Mouse (Mus musculus) neural tube, embryonic 11.5 days (tissue): ENCODE measurements around the gene Fxr2. TPM values are rescaled to one million over a fixed set of nuclear protein-coding genes. Genes with fewer than 3 reads are reported as not detected.

Experiments used
- ATAC-seq: fragments of 200-750 bp; cut with Nextera tagmentation; 2 replicates; pipeline ENCODE4 v1.8.0; 2017; ENCODE audit warnings: moderate number of reproducible peaks, mild to moderate bottlenecking, moderate TSS enrichment, moderate library complexity; ENCODE audit not compliant: insufficient read depth, low FRiP score, low TSS enrichment
- DNase-seq: peaks from one replicate; pipeline ENCODE4 v3.0.0-alpha.2; 2015; ENCODE audit warnings: low spot score
- H3K27ac ChIP-seq: fragments of 300-500 bp; sonication (generic); 2 replicates; pipeline ENCODE4 v1.5.1; 2014; ENCODE audit warnings: low read depth, mild to moderate bottlenecking, low read length
- H3K27me3 ChIP-seq: fragments of 300-500 bp; sonication (generic); 2 replicates; pipeline ENCODE4 v1.6.1; 2014; ENCODE audit warnings: mild to moderate bottlenecking, low read length, mixed read lengths; ENCODE audit not compliant: control insufficient read depth, insufficient read depth
- H3K36me3 ChIP-seq: fragments of 300-500 bp; sonication (generic); 2 replicates; pipeline ENCODE4 v1.6.1; 2014; ENCODE audit warnings: mild to moderate bottlenecking, low read length, moderate library complexity, mixed read lengths; ENCODE audit not compliant: control insufficient read depth, insufficient read depth
- H3K4me1 ChIP-seq: fragments of 300-500 bp; sonication (generic); 2 replicates; pipeline ENCODE4 v1.6.1; 2014; ENCODE audit warnings: low read length, mixed read lengths; ENCODE audit not compliant: control insufficient read depth, insufficient read depth
- H3K4me2 ChIP-seq: fragments of 300-500 bp; sonication (generic); 2 replicates; pipeline ENCODE4 v1.6.1; 2014; ENCODE audit warnings: low read depth, mild to moderate bottlenecking, moderate library complexity
- H3K4me3 ChIP-seq: fragments of 300-500 bp; sonication (generic); 2 replicates; pipeline ENCODE4 v1.5.1; 2014; ENCODE audit warnings: low read depth, low read length
- H3K9ac ChIP-seq: fragments of 300-500 bp; sonication (generic); 2 replicates; pipeline ENCODE4 v1.6.1; 2014; ENCODE audit warnings: mild to moderate bottlenecking, low read length
- H3K9me3 ChIP-seq: fragments of 300-500 bp; sonication (generic); 2 replicates; pipeline ENCODE4 v1.6.1; 2016; ENCODE audit warnings: low read length; ENCODE audit not compliant: control insufficient read depth
- WGBS: fragments of 180-500 bp; shearing (Covaris S2); extraction: QIAGEN DNeasy Blood & Tissue Kit; methylation state at CpG from one replicate; pipeline ENCODE4 v1.1.7; 2014; 5-methylcytosine and 5-hydroxymethylcytosine counted together
- polyA plus RNA-seq: library from polyadenylated mRNA; unstranded; fragments of >200 nt; fragmentation: Nextera tagmentation; extraction: Ambion mirVana; gene quantifications from 2 replicates; pipeline ENCODE4 v1.2.1, GENCODE M21; 2014

The Fxr2 gene
- polyA plus RNA-seq, 1 experiment from 2014 or later: 40.3 TPM

- Histone ChIP-seq H3K9me3 (no peaks in the 10 kb centered on the region), H3K9ac (no peak overlapping the region), H3K4me1 (no peaks in the 10 kb centered on the region), H3K27ac (no peak overlapping the region), H3K4me3 (no peak overlapping the region), H3K36me3 (peaks cover 24% of the 10 kb centered on the region), H3K27me3 (no peaks in the 10 kb centered on the region), H3K4me2 (no peak overlapping the region)
- 93% methylated on average over 4 of the region's 4 CpGs for WGBS
- ATAC-seq (no peak), DNase-seq (no peak)
Observed at GRCm38 (mm10) chr11:69592799-69593198, 40.0 kb upstream of the Fxr2 start.

DNA sequence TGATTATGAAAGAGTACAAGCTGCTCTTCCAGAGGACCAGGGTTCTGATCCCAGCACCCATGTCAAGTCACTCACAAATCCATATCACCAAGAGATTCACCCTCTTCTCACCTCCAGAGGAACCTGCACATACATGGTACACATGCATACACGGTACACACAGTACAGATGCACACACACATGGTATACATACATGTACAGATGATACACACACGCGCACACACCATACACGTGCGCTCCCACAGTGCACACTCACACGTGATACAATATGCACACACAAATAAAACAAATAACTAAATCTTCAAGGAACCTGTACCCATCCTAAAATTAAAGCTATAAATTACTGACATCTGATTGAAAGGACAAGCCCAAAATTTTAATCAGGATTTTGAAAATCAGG lies 37.9 kb upstream of the Fxr2 start:
- H3K36me3 ChIP-seq: peaks cover 10% of the 10 kb centered on the region
- no peak for ATAC-seq
- H3K4me2 ChIP-seq: no peak overlapping the region
- H3K9ac ChIP-seq: no peak overlapping the region
- no peak overlapping the region for H3K27ac ChIP-seq
- H3K4me1 ChIP-seq: peaks cover 4% of the 10 kb centered on the region; the same call in 1 of the 2 replicates
- no peak for DNase-seq
- H3K27me3 ChIP-seq: no peaks in the 10 kb centered on the region
- H3K9me3 ChIP-seq: no peaks in the 10 kb centered on the region
- 96% methylated on average over 6 of the region's 6 CpGs for WGBS
- no peak overlapping the region for H3K4me3 ChIP-seq

- WGBS: 7% methylated on average over 9 of the region's 9 CpGs
- no peak overlapping the region for H3K4me2 ChIP-seq
- H3K27ac ChIP-seq: no peak overlapping the region
Observed at GRCm38 (mm10) chr11:69599436-69599835, 33.4 kb upstream of the Fxr2 start.

GRCm38 (mm10) chr11:69600098-69600497 lies 32.7 kb upstream of the Fxr2 start:
- Histone ChIP-seq H3K36me3 (no peaks in the 10 kb centered on the region), H3K4me1 (peaks cover 14% of the 10 kb centered on the region), H3K4me3 (no peak overlapping the region), H3K9me3 (no peaks in the 10 kb centered on the region), H3K27ac (no peak overlapping the region), H3K27me3 (0 out of 2 replicates have a peak, but pooled peaks cover 6% of the 10 kb centered on the region), H3K9ac (no peak overlapping the region), H3K4me2 (no peak overlapping the region)
- DNase-seq (peak; percentile 56), ATAC-seq (no peak)
- WGBS: 14% methylated on average over 6 of the region's 6 CpGs

More at GRCm38 (mm10) chr11:69599436-69599835, 33.4 kb upstream of the Fxr2 start:
- Histone ChIP-seq H3K27me3 (0 out of 2 replicates have a peak, but pooled peaks cover 5% of the 10 kb centered on the region), H3K9ac (no peak overlapping the region), H3K4me3 (no peak overlapping the region), H3K36me3 (no peaks in the 10 kb centered on the region), H3K9me3 (no peaks in the 10 kb centered on the region), H3K4me1 (peaks cover 8% of the 10 kb centered on the region)
- no peak for DNase-seq
- no peak for ATAC-seq

GRCm38 (mm10) chr11:69601768-69602167 lies 31.0 kb upstream of the Fxr2 start:
- H3K27me3 ChIP-seq: 0 out of 2 replicates have a peak, but pooled peaks cover 6% of the 10 kb centered on the region
- no peaks in the 10 kb centered on the region for H3K36me3 ChIP-seq
- no peak overlapping the region for H3K27ac ChIP-seq
- 88% methylated on average over 3 of the region's 3 CpGs for WGBS
- peaks cover 14% of the 10 kb centered on the region for H3K4me1 ChIP-seq
- no peak overlapping the region for H3K4me2 ChIP-seq
- no peak overlapping the region for H3K9ac ChIP-seq
- H3K4me3 ChIP-seq: no peak overlapping the region
- DNase-seq (no peak), ATAC-seq (no peak)
- no peaks in the 10 kb centered on the region for H3K9me3 ChIP-seq

DNA sequence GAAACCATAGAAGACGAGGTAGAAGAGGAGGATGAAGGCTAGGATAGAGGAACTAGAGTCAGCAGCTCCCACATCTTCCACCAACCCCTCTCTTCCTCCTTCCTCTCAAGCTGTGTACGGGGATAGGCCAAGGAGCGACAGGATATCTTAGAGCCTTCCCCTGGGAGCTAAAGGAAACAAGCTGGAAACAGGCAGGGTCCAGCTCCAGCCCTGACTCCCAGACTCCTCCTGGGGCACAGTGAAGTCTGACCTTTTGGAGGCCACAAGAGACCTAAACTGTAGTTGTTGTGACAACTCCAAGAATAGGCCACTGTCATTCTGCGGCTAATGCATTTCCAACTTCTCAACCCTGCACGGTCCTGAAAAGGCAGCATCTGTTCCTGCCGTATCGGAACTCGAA lies 29.3 kb upstream of the Fxr2 start:
- Histone ChIP-seq H3K36me3 (no peaks in the 10 kb centered on the region), H3K27ac (no peak overlapping the region), H3K9me3 (no peaks in the 10 kb centered on the region), H3K27me3 (0 out of 2 replicates have a peak, but pooled peaks cover 6% of the 10 kb centered on the region), H3K4me1 (peaks cover 14% of the 10 kb centered on the region), H3K4me3 (no peak overlapping the region), H3K9ac (no peak overlapping the region), H3K4me2 (no peak overlapping the region; the same call in 1 of the 2 replicates)
- no peak for DNase-seq
- no peak for ATAC-seq
- 79% methylated on average over 8 of the region's 8 CpGs for WGBS

GRCm38 (mm10) chr11:69604347-69604746 lies 28.4 kb upstream of the Fxr2 start:
- H3K27me3 ChIP-seq: 0 out of 2 replicates have a peak, but pooled peaks cover 6% of the 10 kb centered on the region
- no peak overlapping the region; the same call in 1 of the 2 replicates for H3K9ac ChIP-seq
- H3K27ac ChIP-seq: no peak overlapping the region
- H3K4me2 ChIP-seq: peak overlapping the region; percentile 100
- peak overlapping the region; percentile 48 for H3K4me3 ChIP-seq
- no peaks in the 10 kb centered on the region for H3K36me3 ChIP-seq
- no peaks in the 10 kb centered on the region for H3K9me3 ChIP-seq
- 57% methylated on average over 3 of the region's 3 CpGs for WGBS
- no peak for DNase-seq
- peaks cover 14% of the 10 kb centered on the region for H3K4me1 ChIP-seq
- no peak for ATAC-seq

DNA sequence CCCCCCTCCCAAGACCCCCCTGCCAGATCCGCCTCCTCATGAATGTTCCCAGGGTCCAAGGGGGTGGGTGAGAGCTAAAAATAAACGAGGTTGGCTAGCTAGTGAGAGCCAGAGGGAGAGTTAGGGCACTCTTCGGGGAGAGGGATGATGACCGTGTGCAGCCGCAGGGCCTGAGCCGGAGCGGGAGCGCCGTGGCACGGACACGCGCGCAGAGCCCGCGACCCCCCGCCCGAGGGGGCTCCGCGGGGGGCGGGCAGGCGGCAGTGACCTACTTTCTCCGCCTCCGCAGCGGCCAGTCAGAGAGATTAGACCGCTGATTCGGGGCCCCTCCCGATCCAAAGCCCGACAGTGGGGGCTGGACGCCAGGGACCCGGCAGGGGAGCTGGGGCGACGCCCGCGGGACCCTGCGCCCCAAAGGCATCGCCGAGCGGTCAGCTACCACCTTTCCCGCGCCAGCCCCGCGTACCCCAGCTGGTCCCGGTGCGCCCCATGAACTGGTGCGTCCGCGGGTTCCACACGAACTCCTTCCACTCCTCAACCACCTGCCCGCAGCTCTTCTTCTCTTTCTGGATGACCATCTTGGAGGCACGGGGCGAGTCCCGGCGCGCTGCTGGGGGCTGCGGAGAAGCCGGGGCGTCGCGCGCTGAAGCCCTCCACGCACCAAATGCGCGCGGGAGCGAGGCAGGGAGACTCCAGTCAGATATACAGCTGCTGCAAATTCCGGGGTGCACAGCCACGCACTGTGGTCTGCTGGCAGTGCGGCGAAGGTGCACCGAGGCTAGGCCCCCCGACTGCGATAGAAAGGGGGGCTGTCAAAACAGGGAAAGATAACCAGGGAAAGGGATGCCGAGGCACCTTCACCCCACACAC lies 27.8 kb upstream of the Fxr2 start:
- ATAC-seq (no peak), DNase-seq (no peak)
- Histone ChIP-seq H3K27me3 (0 out of 2 replicates have a peak, but pooled peaks cover 6% of the 10 kb centered on the region), H3K9me3 (no peaks in the 10 kb centered on the region), H3K4me3 (peak overlapping the region; percentile 48), H3K27ac (0 out of 2 replicates have a peak overlapping the region, but pooled peaks have one; percentile 34), H3K4me1 (peaks cover 11% of the 10 kb centered on the region), H3K9ac (peak overlapping the region; percentile 55), H3K4me2 (peak overlapping the region; percentile 100), H3K36me3 (no peaks in the 10 kb centered on the region)
- under 1% methylated on average over 73 of the region's 73 CpGs for WGBS
